Mouse (Mus musculus) left cerebral cortex, adult 2 months (tissue): ENCODE measurements around the gene Bcar1. TPM values are rescaled to one million over a fixed set of nuclear protein-coding genes. Genes with fewer than 3 reads are reported as not detected.

Source experiments
- DNase-seq, 2 experiments: peaks; one replicate each; pipeline ENCODE4 v3.0.0; 2021 to 2022; ENCODE audit warnings: low spot score in 2 of 2, mixed read lengths in 1 of 2; ENCODE audit errors: extremely low spot score in 1 of 2
- H3K27ac ChIP-seq: fragments of 200-600 bp; 2 replicates; pipeline ENCODE4 v1.8.1; 2022
- H3K4me3 ChIP-seq: fragments of 200-600 bp; 2 replicates; pipeline ENCODE4 v1.8.1; 2022
- CTCF ChIP-seq: fragments of 200-600 bp; IDR thresholded peaks from 2 replicates; pipeline ENCODE4 v1.8.1; 2022; ENCODE audit warnings: antibody characterized with exemption, mild to moderate bottlenecking, moderate library complexity
- intact Hi-C: fragments of 180-260 bp; cut with DNase I; formaldehyde crosslinking; loops from one replicate; pipeline ENCODE4 v1.15.1; 2025
- total RNA-seq, 2 experiments: library from RNA; stranded (reverse); gene quantifications; 2 replicates each; pipeline ENCODE4 v1.2.3; 2021

Gene Bcar1
- total RNA-seq, 2 experiments from 2014 or later, result 49.3 to 54.2 TPM

DNA sequence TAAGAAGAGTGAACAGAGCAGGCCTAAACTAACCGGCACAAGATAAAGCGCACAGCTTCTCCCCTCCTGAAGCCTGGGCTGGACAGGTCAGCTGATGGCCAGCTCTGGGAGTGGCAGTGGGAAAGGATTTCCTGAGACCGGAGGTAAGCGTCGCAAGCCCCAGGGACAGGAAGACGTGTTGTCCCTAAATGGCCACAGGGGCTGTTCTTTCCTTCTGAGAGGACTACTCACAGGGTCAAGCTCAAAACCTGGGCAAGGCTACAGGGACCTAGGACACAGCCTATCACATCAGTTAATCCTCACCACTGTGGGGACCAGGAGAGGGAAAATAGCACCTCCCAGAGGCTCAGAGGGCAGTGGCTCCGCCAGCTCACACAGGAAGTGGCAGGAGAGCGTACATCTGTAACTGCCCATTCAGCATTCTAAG is 8.3 kb downstream of the Bcar1 start:
- Histone ChIP-seq H3K27ac (peak overlapping the region; percentile 77), H3K4me3 (no peak overlapping the region)
- DNase-seq, result no peak
- intact Hi-C loops, result no loop called here
- peak; percentile 19 for TF ChIP-seq CTCF

DNA sequence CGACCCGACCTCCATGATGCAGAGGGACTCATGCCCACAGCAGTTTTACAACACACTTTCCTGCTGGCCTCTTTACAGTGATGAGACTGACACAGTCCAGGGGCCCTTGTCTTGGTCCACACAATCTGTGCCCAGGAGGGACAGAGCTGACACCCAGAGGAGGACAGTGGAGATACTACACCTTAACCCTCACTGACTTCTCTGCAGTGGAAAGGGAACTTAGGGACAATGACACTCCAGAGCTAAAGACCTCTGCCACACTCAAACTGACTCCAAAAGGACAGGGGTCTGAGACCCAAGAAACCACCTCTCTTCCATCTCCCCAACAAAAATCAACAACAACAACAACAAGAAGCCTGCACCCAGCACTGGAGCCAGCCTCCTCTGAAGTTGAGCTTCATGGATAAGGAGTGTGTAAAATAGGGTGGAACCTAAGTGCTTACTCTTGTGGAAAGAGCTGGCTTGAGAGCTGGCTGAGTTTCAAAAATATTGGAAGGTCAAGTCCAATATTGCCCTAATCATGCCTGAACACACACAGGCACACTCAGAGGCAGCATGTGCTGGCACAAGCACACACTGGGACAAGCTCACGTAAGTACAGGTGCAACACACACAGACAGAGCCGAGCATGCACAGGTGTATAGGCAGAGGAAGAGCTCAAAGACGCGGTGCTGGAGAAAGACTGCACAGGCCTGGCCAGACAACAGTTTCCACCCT is 9.2 kb downstream of the Bcar1 start:
- TF ChIP-seq CTCF, result no peak
- Histone ChIP-seq H3K4me3 (0 out of 2 replicates have a peak overlapping the region, but pooled peaks have one; percentile 11), H3K27ac (peak overlapping the region; percentile 63; the same call in 1 of the 2 replicates)
- DNase-seq, result no peak
- intact Hi-C loops, result no loop called here

DNA sequence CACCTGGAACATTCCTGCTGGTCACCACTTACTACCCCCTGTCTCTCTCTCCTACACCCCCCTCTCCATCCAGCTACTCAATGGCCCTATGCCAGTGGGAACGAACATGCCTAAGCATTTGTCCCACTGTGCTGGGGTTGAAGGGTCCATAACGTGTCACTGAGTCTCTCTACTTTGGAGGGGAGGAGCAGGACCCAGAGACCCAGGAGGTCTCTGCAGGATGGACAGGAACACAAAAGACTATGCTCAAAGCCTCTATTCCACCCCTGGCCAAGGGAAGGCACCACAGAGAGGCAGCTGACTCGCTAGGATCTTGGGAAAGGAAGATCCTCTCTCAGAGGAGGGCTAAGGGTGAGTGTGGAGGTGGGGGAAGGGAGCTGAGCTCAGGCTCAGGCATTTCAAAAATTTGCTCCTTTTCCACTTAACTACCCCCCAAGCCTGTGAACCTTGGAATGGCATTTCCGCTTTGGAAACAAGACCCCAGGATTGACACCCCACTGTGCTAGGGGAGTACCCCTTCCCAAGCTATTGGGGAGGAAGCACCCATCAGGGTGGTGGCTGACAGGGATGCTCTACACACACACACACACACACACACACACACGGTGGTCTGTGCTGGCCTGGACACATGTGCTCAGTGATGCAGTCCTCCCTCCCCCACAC is 9.9 kb downstream of the Bcar1 start:
- TF ChIP-seq CTCF, result no peak
- peak overlapping the region; percentile 83 for H3K27ac ChIP-seq
- intact Hi-C loops, result no loop called here
- no peak for DNase-seq
- H3K4me3 ChIP-seq, result no peak overlapping the region

DNA sequence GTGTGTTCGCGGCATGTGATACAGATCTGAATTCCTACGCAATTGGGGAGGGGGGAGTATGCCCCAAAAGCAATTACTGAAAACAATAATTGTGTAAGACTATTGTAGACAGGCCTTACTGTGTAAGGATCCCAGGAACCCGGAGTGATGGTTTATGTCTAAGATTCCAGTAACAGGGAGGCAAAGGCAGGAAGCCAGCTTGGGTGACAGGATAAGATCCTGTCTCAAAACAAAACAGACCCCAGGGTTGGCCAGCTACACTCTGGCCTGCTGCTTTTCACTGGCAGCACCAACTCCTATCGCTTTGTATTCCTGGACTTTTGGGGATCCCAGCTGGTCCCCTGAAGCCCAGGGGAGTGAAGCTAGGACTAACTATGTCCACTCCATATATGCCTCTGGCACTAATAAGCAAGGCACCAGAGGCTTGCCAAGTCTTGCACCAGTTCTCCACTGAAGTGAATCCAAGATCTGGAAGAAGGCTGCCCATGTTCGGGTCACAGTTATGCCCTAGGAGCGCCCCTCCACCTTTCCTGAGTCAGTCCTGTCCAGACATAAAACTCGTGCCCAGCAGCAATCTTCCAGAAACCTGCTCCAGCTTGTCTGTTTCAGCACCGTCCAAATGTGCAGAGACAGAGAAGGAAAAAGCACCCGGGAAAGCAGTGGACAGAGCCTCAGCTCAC is 11.1 kb downstream of the Bcar1 start:
- intact Hi-C loops, result no loop called here
- DNase-seq, result no peak
- no peak for TF ChIP-seq CTCF
- Histone ChIP-seq H3K27ac (peak overlapping the region; percentile 83), H3K4me3 (peak overlapping the region; percentile 87)

DNA sequence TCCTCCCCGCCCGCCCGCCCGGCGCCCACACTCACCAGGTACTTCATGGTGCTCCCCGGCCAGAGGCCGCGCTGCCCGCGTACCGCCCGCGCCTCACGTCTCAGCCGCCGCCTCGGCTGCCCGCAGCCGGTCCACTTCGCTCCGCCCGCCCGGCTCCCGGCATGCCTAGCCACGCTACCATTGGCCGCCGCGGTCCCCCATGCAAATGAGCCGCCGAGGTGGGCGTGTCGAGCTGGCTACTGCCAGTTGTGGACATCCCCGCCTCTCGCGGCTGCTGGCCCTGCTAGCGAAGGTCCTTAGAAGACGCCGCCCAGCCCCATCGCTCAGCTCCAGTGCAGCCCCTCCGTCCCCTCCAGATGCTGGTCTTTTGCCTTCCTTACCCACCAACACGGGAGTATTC is 11.6 kb downstream of the Bcar1 start:
- peak; percentile 94 to 96 for DNase-seq
- Histone ChIP-seq H3K4me3 (peak overlapping the region; percentile 87), H3K27ac (peak overlapping the region; percentile 83)
- TF ChIP-seq CTCF, result no peak
- intact Hi-C loops, result no loop called here

DNA sequence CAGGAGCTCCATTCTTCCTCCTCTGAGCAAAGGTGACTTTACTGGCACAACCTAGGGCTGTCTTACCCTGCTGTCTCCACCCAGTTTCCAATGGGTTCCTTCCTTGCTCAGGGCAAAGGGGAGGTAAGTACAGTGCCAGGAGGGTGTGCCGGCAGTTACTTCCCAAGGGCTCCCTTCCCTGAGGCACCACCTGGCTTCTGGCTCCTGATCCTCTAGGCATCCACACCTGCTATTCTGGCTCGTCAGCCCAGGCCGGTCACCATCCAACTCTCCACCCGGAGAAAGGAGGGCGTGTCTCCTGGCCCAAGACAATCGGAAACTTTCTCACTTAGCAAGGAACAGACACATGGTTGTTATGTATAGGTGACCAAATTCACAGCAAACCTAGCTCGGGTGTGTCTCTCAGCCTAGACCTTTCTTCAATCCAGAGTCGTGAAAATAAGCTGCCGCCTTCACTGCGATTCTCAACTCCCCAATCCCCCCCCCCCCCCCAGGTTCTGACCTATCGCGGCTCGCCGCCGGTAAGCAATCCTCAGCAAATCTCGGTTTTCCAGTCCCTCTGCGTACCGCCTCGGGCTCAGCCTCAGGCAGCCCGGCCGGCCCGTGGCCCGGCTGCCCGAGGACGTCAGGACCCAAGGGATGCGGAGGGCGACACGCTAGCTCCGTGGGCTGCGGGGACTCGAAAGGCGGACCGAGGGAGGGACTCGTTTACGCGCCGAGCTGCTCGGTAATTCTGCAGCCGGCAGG is 12.2 kb downstream of the Bcar1 start:
- TF ChIP-seq CTCF, result no peak
- Histone ChIP-seq H3K27ac (peak overlapping the region; percentile 83), H3K4me3 (peak overlapping the region; percentile 87)
- intact Hi-C loops, result no loop called here
- DNase-seq, result no peak

DNA sequence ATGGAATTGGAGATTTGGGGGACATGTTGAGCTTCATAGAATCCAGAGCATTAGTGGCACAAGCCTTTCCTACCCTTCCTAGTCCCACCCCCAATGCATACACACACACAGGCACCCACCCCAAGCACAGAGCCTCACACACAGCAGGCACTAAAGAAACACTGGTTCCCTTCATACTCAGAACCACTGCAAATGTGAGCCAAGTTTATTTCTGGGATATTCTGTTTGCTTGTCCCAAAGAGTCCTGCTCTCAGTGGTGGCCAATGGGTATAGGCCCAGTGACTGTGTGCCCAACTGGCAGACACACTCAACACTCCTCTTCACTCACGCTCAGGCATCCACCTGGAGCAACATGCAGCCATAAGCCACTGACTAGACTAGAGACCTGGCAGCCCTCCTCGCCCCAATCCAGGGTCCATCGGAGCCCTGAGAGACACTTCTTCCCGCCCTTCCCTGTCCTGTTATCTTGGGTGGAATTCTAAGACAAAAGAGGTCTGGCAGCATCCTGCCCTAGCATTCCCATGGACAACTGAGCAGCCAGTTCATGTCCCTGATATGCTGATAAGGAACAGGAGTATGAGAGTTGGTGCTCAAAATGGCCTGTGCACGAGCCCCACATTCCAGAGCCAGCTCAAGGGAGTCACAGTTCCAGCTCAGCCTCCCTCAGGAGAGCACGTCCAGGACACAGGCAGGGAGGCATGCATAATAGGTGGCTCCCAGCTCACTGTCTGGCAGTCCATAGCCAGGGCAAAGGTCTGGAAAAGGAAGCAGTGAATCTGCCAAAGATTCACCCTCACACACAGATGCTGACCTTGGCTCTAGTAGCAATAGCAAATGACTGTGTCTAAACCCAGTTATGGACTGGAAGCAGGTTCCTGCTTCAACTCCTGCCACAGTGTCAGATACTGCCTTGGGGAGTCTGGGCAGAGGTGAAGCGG is 14.1 kb downstream of the Bcar1 start:
- Histone ChIP-seq H3K27ac (peak overlapping the region; percentile 6; the same call in 1 of the 2 replicates), H3K4me3 (no peak overlapping the region)
- no peak for DNase-seq
- no peak for TF ChIP-seq CTCF
- intact Hi-C loops, result no loop called here

DNA sequence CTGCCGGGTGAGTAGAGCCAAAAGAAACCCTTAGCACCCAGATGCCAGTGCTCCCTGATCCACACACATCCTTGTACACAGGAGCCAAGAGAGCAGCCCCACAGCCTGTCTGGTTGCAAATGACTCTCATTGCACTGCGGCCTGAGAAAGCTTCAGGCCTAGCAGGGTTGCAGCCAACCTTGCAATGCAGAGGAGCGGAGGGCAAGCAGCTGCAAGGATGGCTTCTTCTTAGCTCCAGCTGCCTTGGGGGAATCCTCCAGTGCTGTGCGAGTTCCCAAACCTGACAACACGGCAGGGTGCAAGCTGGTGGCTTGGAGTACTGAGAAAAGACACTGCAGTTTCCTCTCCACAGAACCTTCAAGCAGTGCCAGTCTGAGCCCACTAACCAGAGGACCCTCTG is 15.1 kb downstream of the Bcar1 start:
- peak overlapping the region; percentile 51; the same call in 1 of the 2 replicates for H3K27ac ChIP-seq
- intact Hi-C loops, result no loop called here
- no peak overlapping the region for H3K4me3 ChIP-seq
- DNase-seq, result no peak
- no peak for TF ChIP-seq CTCF

DNA sequence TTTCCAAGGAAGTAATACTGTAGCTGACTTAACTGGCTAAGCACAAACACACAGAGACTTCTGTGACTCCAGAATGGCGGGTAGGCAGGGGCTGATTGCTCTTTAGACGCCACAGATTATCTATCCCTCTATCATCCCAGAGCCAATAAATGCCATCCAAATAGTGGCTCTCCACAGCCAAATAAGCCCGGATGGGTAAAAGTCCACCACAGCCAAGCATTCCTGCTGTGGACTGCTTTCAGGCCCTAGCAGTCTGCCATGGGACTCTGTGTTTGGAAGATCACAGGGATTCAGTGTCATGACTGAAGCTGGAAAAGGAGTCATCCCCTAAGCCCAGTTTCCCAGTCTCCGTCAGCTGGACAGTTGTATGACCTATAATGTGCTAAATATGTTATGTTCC is 16.1 kb downstream of the Bcar1 start:
- TF ChIP-seq CTCF, result no peak
- Histone ChIP-seq H3K4me3 (no peak overlapping the region), H3K27ac (peak overlapping the region; percentile 79)
- intact Hi-C loops, result no loop called here
- no peak for DNase-seq

DNA sequence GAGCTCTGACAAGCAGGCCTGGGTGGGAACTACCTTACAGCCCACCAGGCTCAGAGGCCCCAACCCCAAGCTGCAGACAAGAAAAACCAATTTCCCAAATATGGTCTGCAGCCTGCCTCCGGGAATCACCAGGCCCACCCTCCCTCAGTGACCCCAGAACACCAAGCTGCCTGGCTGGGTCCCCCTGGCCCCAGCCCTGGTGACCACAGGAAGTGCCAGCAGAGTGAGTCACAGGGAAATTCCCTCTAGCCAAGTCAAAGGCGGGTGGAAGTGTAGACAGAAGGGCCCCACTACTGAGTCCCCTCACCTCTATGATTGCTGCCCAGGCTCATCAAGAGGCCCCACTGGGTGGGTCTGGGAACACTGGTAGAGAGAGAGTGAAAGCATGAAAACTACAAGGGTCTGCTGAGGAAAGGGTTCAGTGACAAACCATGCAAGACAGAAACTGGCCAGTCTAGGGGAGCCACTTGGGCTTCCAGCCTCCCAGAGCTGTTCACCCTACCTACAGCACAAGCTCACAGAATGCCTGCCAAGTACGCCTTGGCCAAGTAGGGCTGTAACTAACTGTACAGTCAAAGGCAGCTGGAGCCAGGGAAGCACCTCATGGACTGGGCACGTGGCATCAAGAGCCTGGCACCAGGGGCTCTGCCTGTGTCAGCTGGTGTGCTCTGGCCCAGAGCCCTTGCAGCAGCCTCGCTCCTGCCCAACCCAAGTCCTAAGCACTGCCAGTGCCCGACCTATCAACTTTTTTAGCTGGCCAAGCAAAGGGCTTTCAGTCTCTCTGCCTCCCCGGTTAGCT is 17.3 kb downstream of the Bcar1 start:
- TF ChIP-seq CTCF, result no peak
- Histone ChIP-seq H3K27ac (peak overlapping the region; percentile 79), H3K4me3 (no peak overlapping the region)
- peak in 1 of 2 experiments; percentile 62 for DNase-seq
- intact Hi-C loops, result no loop called here
